Mouse (Mus musculus) embryonic facial prominence, embryonic 14.5 days (tissue): ENCODE measurements around the gene Crispld2. TPM values are rescaled to one million over a fixed set of nuclear protein-coding genes. Genes with fewer than 3 reads are reported as not detected.

ENCODE experiments used
- ATAC-seq: fragments of 200-750 bp; cut with Nextera tagmentation; 2 replicates; pipeline ENCODE4 v1.8.0; 2017; ENCODE audit warnings: low read depth, moderate number of reproducible peaks, moderate TSS enrichment
- DNase-seq: peaks from one replicate; pipeline ENCODE4 v3.0.0-alpha.2; 2015; ENCODE audit warnings: low spot score
- H3K27ac ChIP-seq: fragments of 300-500 bp; sonication (generic); replicated peaks from 2 replicates; pipeline ENCODE4 v1.5.1; 2014; ENCODE audit warnings: low read depth, mild to moderate bottlenecking, low read length, moderate library complexity
- H3K27me3 ChIP-seq: fragments of 300-500 bp; sonication (generic); replicated peaks from 2 replicates; pipeline ENCODE4 v1.6.1; 2014; ENCODE audit warnings: low read length; ENCODE audit not compliant: control insufficient read depth, insufficient read depth
- H3K36me3 ChIP-seq: fragments of 300-500 bp; sonication (generic); 2 replicates; pipeline ENCODE4 v1.6.1; 2014; ENCODE audit warnings: low read length, mixed read lengths; ENCODE audit not compliant: control insufficient read depth, insufficient read depth
- H3K4me1 ChIP-seq: fragments of 300-500 bp; sonication (generic); 2 replicates; pipeline ENCODE4 v1.6.1; 2014; ENCODE audit warnings: antibody characterized with exemption, low read length; ENCODE audit not compliant: control insufficient read depth, insufficient read depth
- H3K4me2 ChIP-seq: fragments of 300-500 bp; sonication (generic); 2 replicates; pipeline ENCODE4 v1.6.1; 2014; ENCODE audit warnings: low read depth, mild to moderate bottlenecking, low read length, moderate library complexity, mixed read lengths
- H3K4me3 ChIP-seq: fragments of 300-500 bp; sonication (generic); 2 replicates; pipeline ENCODE4 v1.5.1; 2014; ENCODE audit warnings: low read depth, mild to moderate bottlenecking, low read length
- H3K9ac ChIP-seq: fragments of 300-500 bp; sonication (generic); 2 replicates; pipeline ENCODE4 v1.6.1; 2014; ENCODE audit warnings: low read depth, mild to moderate bottlenecking, low read length, moderate library complexity, mixed read lengths
- H3K9me3 ChIP-seq: fragments of 300-500 bp; sonication (generic); 2 replicates; pipeline ENCODE4 v1.6.1; 2016; ENCODE audit warnings: low read length; ENCODE audit not compliant: control insufficient read depth
- whole genome bisulfite sequencing: fragments of 180-500 bp; shearing (Covaris S2); extraction: QIAGEN DNeasy Blood & Tissue Kit; methylation state at CpG from one replicate; pipeline ENCODE4 v1.1.7; 2014; 5-methylcytosine and 5-hydroxymethylcytosine counted together
- polyA plus RNA-seq: library from polyadenylated mRNA; unstranded; fragments of >200 nt; fragmentation: Nextera tagmentation; extraction: Ambion mirVana; gene quantifications from 2 replicates; pipeline ENCODE4 v1.2.1, GENCODE M21; 2014

The Crispld2 gene
- polyA plus RNA-seq, 1 experiment from 2014 or later = 5.6 TPM

DNA sequence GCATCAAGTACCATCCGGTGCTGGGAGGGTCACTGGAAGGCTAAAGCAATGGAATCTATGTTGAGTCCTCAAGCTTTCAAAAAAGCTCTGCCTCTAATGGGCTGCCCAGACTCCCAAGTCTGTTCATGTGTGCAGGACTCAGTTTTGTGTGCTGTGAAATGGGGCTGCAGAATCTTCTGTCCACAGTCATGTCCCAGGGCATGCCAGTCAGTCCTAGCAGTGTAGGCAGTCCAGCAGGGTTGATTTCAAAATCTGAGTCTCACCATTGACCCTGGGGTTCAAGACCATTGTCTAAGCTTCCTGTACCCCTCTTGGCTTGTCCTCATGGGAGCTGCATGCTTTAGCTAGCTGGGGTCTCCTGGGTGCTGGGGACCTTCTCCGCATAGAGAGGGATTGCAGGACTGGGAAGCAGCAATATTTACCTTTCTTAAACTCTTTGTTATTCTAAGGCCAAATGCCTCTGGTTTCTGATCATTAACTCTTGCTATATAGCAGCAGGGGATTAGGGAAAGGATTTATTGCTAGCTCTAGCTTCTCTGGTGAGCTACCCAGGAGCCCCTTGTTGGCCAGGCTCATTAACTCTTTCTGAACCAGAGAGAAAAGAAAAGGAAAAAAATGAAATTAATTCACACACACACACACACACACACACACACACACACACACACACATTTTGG is 12.6 kb downstream of the Crispld2 start:
- ATAC-seq (no peak), DNase-seq (no peak)
- H3K9me3 ChIP-seq = no peaks in the 10 kb centered on the region
- no peaks in the 10 kb centered on the region for H3K27me3 ChIP-seq
- no peak overlapping the region for H3K4me3 ChIP-seq
- H3K36me3 ChIP-seq = no peaks in the 10 kb centered on the region
- H3K9ac ChIP-seq = no peak overlapping the region
- 0 out of 2 replicates have a peak, but pooled peaks cover 8% of the 10 kb centered on the region for H3K4me1 ChIP-seq
- WGBS = 36% methylated on average over 2 of the region's 2 CpGs
- H3K27ac ChIP-seq = no peak overlapping the region
- no peak overlapping the region for H3K4me2 ChIP-seq

GRCm38 (mm10) chr8:120006645-120007160 is 14.5 kb downstream of the Crispld2 start:
- Histone ChIP-seq H3K4me1 (0 out of 2 replicates have a peak, but pooled peaks cover 8% of the 10 kb centered on the region), H3K36me3 (no peaks in the 10 kb centered on the region), H3K9me3 (no peaks in the 10 kb centered on the region), H3K27ac (no peak overlapping the region), H3K9ac (no peak overlapping the region), H3K27me3 (no peaks in the 10 kb centered on the region), H3K4me3 (no peak overlapping the region), H3K4me2 (no peak overlapping the region)
- 45% methylated on average over 9 of the region's 9 CpGs for WGBS
- DNase-seq = no peak
- ATAC-seq = no peak

DNA sequence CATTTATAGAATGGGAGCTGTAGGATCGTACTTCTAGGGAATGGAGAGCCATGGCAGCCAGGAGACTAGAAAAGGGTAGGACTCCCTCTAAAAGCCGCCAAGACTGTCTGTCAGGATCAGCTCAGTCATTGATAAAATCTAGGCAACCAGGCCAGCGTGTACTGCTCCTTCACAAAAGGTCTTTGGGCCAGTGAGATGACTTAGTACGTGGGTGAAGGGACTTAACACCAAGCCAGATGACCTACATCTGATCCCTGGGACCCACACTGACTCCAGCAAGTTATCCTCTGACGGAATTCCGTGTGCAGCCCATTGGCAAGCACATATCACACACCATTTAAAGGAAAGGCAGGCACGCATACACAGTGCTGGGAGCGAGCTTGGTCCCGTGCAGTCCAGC is 14.9 kb downstream of the Crispld2 start:
- WGBS = 84% methylated on average over 9 of the region's 9 CpGs
- 0 out of 2 replicates have a peak, but pooled peaks cover 8% of the 10 kb centered on the region for H3K4me1 ChIP-seq
- ATAC-seq (no peak), DNase-seq (no peak)
- H3K36me3 ChIP-seq = no peaks in the 10 kb centered on the region
- no peaks in the 10 kb centered on the region for H3K9me3 ChIP-seq
- no peaks in the 10 kb centered on the region for H3K27me3 ChIP-seq
- H3K4me3 ChIP-seq = no peak overlapping the region
- no peak overlapping the region for H3K27ac ChIP-seq
- H3K4me2 ChIP-seq = no peak overlapping the region
- no peak overlapping the region for H3K9ac ChIP-seq

DNA sequence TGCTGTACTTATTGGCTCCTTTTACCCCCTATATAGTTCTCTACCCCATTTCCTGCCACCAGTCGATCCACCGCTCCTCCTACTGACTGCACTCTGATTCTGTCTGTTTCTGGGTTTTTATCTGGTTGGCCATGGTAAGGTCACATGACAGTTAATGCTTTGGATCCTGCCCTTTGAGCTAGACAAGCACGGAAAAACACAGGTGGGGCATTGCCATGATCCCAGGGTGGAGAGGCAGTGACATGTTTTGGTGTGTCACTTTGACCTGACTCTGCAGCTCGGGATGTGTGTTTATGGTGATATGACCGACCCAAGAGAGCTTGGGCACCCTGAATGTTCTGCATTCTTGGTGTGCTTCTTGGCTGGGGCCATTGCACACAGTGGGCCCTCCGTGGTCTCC is 17.0 kb downstream of the Crispld2 start:
- DNase-seq = no peak
- no peak for ATAC-seq
- Histone ChIP-seq H3K4me3 (no peak overlapping the region), H3K36me3 (no peaks in the 10 kb centered on the region), H3K4me1 (peaks cover 8% of the 10 kb centered on the region; the same call in 1 of the 2 replicates), H3K27ac (no peak overlapping the region), H3K9me3 (no peaks in the 10 kb centered on the region), H3K9ac (no peak overlapping the region), H3K4me2 (no peak overlapping the region), H3K27me3 (no peaks in the 10 kb centered on the region)
- WGBS = 61% methylated on average over 6 of the region's 6 CpGs

DNA sequence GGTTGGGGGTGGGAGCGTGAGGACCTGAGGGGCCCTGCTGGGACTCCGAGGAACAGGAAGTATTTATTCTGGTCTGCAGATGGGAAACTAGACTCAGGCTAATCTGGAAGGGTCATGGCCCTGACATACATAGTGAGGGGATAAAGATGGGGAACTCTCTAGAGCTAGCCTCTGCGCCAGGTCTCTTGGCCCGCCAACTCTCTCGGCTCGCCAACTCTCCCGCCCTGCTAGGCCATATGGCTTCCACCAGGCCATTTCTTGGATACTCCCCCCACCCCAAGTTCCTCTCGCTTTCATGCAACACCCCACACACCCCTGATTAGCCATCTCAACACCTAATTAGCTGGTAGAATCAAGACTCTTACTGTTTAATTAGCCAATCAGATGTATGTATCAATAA is 20.3 kb downstream of the Crispld2 start:
- ATAC-seq = no peak
- Histone ChIP-seq H3K4me2 (no peak overlapping the region), H3K4me3 (no peak overlapping the region), H3K9ac (no peak overlapping the region), H3K4me1 (peaks cover 7% of the 10 kb centered on the region; the same call in 1 of the 2 replicates), H3K27ac (no peak overlapping the region), H3K9me3 (no peaks in the 10 kb centered on the region), H3K36me3 (no peaks in the 10 kb centered on the region), H3K27me3 (no peaks in the 10 kb centered on the region)
- DNase-seq = no peak
- WGBS = 83% methylated on average over 8 of the region's 8 CpGs

DNA sequence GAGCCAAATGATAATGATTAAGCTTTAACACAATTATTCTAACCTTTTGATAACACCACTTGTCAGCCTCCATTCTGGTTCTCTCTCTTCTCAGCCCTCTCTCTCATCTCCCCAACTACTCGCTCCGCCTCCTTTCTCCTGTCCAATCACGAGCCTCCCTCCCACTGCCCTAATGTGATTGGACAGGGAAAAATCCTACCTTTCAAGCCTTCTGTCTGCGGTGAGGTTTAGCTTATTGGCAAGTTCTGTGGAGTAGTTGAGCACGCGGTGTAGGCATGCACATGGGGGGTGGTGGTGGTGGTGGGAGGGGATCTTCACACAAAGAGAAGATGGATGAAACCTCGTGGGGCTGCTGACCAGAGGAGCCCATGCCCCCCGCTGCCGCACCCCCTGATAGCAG is 20.7 kb downstream of the Crispld2 start:
- 29% methylated on average over 9 of the region's 9 CpGs for WGBS
- ATAC-seq (peak; percentile 60), DNase-seq (peak; percentile 51)
- peaks cover 7% of the 10 kb centered on the region; the same call in 1 of the 2 replicates for H3K4me1 ChIP-seq
- H3K27ac ChIP-seq = no peak overlapping the region
- no peak overlapping the region for H3K4me3 ChIP-seq
- H3K27me3 ChIP-seq = no peaks in the 10 kb centered on the region
- H3K9ac ChIP-seq = no peak overlapping the region
- no peaks in the 10 kb centered on the region for H3K36me3 ChIP-seq
- H3K4me2 ChIP-seq = no peak overlapping the region
- H3K9me3 ChIP-seq = no peaks in the 10 kb centered on the region

GRCm38 (mm10) chr8:120014267-120015023 is 22.2 kb downstream of the Crispld2 start:
- WGBS = 45% methylated on average over 15 of the region's 15 CpGs
- ATAC-seq = no peak
- no peak overlapping the region for H3K9ac ChIP-seq

DNA sequence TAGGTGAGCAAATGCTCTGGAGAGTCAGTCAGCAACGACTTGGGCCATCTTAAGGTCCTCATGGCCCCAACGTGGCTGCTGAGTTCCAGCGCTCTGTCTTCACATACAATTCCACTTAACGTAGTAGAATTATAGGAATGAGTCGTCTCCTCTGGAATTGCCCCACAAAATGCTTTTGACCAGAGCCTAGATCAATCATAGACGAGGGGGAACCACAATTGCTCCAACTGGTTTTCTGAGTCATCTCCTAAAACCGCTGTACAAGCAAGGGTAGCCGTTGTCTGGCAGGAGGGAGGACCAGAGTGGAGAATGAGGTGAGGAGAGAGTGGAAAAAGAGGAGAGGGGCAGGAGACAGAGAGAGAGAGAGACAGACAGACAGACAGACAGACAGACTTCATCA is 23.7 kb downstream of the Crispld2 start:
- Histone ChIP-seq H3K9me3 (no peaks in the 10 kb centered on the region), H3K4me2 (no peak overlapping the region), H3K4me1 (peaks cover 7% of the 10 kb centered on the region; the same call in 1 of the 2 replicates), H3K27ac (no peak overlapping the region), H3K4me3 (no peak overlapping the region), H3K36me3 (no peaks in the 10 kb centered on the region), H3K9ac (no peak overlapping the region), H3K27me3 (no peaks in the 10 kb centered on the region)
- WGBS = 83% methylated on average over 8 of the region's 8 CpGs
- no peak for ATAC-seq
- DNase-seq = no peak

More at GRCm38 (mm10) chr8:120014267-120015023, 22.2 kb downstream of the Crispld2 start:
- DNase-seq = no peak
- H3K4me2 ChIP-seq = no peak overlapping the region
- no peaks in the 10 kb centered on the region for H3K27me3 ChIP-seq
- peaks cover 7% of the 10 kb centered on the region; the same call in 1 of the 2 replicates for H3K4me1 ChIP-seq
- no peaks in the 10 kb centered on the region for H3K9me3 ChIP-seq
- no peaks in the 10 kb centered on the region for H3K36me3 ChIP-seq
- H3K27ac ChIP-seq = no peak overlapping the region; the same call in 1 of the 2 replicates
- H3K4me3 ChIP-seq = no peak overlapping the region
